Mouse (Mus musculus) CH12.LX (cell line): ENCODE data around the gene Srarp.

Experiments used
- CTCF ChIP-seq, 2 experiments: IDR thresholded peaks in 1 of 2; conservative IDR thresholded peaks in 1 of 2; 2 replicates each; pipeline ENCODE4 v1.5.1; 2011 to 2012; ENCODE audit warnings: low read depth in 2 of 2, low read length in 2 of 2, improper control_type of control experiment in 1 of 2, inconsistent platforms in 1 of 2, mild to moderate bottlenecking in 1 of 2, moderate library complexity in 1 of 2
- RAD21 ChIP-seq: IDR thresholded peaks from 2 replicates; pipeline ENCODE4 v1.6.1; 2011; ENCODE audit warnings: low read depth, mild to moderate bottlenecking, low read length, improper control_type of control experiment, moderate library complexity

DNA sequence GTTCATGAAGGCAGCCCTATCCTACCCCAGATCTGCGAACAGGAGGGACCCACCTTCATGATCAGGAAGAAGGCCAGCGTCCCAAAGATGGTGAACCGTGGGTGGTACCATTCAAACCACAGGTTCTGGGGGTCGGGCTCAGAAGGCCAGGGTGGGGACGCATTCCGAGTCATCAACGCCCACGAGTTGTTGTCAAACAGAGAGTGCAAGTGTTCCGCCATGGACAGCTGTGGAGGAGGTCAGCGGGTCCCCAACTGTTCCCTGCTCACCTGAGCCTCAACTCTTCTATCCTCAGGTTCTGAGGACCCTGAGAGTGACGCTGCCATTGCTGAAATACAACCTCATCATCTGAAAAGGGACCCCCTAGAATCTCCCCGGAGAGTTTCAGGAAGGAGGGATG lies 44.6 kb downstream of the Srarp start:
- TF ChIP-seq RAD21 (no peak), CTCF (conservative IDR thresholded peaks at IDR 0.05 in 1 of 2, IDR thresholded peaks at IDR 0.05 in 1 of 2; ENCODE audit: low read depth in 2 of 2, low read length in 2 of 2) (no peak)
